Mouse (Mus musculus): Measurements from ENCODE around the gene Rps6kl1. TPM values are rescaled to one million over a fixed set of nuclear protein-coding genes. Genes with fewer than 3 reads are reported as not detected.

Gene Rps6kl1
- polyA plus RNA-seq, 1 experiment, result 0.36 TPM

DNA sequence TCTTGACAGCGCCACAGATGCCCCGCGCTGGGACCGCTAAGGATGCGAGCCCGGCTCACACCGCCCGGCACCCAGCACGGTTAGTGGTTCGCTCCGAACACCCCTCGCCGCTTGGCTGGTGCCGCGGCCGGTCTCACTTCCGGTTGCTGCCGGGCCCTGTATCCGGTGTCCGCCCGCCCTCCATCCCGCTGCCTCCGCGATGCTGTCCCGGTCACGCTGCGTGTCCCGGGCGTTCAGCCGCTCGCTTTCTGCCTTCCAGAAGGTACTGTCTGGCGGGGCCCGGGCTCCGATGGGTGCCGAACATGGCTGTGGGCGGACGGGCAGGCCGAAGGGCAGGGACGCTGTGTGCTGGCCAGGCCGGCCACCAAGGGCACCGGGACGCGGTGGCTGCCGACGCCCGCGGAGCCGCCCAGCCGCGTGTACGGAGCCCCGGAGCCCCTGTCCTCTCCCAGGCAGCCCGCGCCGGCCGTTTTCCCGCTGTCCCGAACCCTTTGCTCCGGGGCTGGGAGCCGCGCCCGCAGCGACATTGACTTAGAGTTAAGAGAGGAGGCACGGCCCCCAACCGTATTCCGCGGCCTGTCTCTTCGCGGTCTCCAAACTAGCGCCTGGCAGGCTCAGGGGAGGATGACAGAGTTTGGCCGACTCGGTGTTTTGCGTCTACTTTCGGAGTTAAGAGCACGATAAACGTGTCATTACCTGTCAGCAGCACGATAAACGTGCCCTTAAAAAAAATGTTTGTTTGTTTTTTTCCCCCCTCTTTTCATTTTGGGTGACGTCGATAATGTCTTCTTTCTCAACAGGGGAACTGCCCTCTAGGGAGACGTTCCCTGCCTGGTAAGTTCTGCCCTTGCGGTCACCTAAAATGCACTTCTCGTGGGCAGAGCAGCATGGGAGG lies 40.1 kb downstream of the Rps6kl1 start, which contains the start of the genes Prox2 and Dlst:
Prox2 (minus strand) TSS at position 62 of the 895 bp plus-strand sequence.
Dlst (plus strand) TSS at position 136 of the 895 bp plus-strand sequence.
- H3K27ac ChIP-seq (replicated peaks; ENCODE audit: low read depth, low read length), result peak within 1 kb of the TSS; percentile 97
- peaks cover 14% of the 10 kb centered on the region for H3K4me1 ChIP-seq (ENCODE audit: control insufficient read depth, insufficient read depth, insufficient read length, low read length)
- peak within 1 kb of the TSS; percentile 95 for H3K4me3 ChIP-seq (ENCODE audit: insufficient read depth, low read depth, low read length)

DNA sequence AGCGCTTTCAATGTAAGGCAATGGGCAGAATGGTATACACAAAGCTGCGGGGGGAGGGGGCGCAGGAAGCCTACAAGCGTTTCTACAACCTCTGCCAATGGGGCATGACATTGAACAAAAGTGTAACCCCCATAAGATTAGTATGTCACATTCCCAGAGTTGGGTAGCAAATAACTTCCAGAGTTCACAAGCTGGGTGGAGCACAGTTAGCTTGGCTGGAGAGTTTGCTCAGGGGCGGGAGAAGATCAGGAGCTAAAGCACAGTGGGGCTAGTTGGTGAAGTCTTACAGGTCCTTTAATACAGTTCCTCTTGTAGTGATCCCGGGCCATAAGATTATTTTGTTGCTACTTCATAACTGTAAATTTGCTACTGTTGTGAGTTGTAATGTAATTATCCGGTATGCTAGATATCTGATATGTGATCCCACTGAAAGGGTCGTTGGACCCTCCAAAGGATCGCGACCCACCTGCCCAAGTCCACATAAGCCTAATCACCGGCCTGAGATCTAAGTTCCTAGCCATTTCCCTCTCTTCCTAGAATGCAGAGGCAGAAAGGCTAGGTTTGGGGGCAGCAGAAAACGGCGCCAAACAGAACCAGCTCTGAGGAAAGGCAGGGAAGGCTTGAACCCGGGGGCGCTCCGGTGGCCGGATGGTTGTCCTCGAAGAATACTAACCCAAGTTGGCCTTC lies 40.9 kb downstream of the Rps6kl1 start:
- Histone ChIP-seq H3K27ac (replicated peaks; ENCODE audit: low read depth, low read length) (peak overlapping the region; percentile 90), H3K4me3 (ENCODE audit: insufficient read depth, low read depth, low read length) (peak overlapping the region; percentile 95), H3K4me1 (ENCODE audit: control insufficient read depth, insufficient read depth, insufficient read length, low read length) (peaks cover 17% of the 10 kb centered on the region)

DNA sequence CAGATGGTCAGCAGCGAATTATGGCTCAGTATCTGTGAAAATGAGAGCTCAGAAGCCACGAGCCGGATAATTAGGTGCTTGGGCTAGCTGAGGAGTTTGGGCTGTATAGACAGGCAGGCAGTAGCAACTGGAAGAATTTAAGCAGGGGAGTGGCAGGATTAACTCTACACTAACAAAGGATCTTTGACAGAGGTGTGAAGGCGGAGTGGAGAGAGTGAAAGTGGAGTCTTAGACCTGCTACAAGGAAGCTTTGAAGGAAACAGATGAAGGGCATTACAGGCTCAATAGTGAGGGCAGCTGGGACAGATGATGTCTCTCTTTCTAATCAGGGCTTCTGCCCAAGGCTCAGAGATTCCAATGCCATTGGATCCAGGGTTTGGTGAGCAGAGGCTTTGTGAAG lies 41.6 kb downstream of the Rps6kl1 start:
- Histone ChIP-seq H3K4me3 (ENCODE audit: insufficient read depth, low read depth, low read length) (no peak overlapping the region), H3K4me1 (ENCODE audit: control insufficient read depth, insufficient read depth, insufficient read length, low read length) (peaks cover 17% of the 10 kb centered on the region), H3K27ac (replicated peaks; ENCODE audit: low read depth, low read length) (peak overlapping the region; percentile 90)

DNA sequence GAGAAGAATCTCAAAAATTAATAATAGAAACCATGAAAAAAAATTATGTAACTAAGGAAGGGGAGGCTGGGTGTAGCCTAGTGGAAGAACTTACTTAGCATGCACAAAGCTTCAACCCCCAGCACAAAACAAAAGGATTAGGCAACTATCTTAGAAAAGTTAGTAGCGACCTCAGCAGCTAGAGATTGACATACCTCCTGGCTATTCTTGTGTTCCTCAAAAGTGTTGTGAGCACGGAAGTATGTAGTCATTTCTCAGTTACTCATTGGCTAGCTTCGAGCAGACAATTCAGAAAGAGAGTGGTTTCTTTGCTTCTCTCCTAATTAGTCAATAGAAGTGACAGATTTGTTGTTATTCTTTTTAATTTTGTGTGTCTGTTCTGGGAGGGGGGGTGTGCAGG lies 42.4 kb downstream of the Rps6kl1 start:
- H3K4me3 ChIP-seq (ENCODE audit: insufficient read depth, low read depth, low read length), result no peak overlapping the region
- H3K4me1 ChIP-seq (ENCODE audit: control insufficient read depth, insufficient read depth, insufficient read length, low read length), result peaks cover 21% of the 10 kb centered on the region
- H3K27ac ChIP-seq (replicated peaks; ENCODE audit: low read depth, low read length), result no peak overlapping the region

DNA sequence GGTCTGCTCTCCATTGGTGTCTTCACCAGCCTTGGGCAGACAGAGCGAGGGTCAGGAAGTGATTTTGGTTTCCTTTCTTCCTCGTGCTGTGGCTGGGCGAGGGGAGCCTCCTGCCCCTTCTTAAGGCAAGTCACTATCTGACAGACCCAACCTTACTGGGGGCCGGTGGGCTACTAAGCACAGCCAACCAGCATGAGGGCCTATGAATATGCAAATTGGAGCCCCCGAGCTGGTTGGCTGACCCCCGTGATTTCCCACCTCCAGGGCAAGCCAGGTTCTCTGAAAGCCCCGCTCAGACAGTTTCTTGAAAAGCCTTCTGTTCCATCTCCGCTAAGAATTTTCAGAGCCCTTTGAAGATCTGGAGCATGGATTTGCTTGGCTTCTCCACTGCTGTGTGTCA lies 44.8 kb downstream of the Rps6kl1 start:
- H3K4me1 ChIP-seq (ENCODE audit: control insufficient read depth, insufficient read depth, insufficient read length, low read length), result peaks cover 12% of the 10 kb centered on the region
- H3K27ac ChIP-seq (replicated peaks; ENCODE audit: low read depth, low read length), result no peak overlapping the region
- no peak overlapping the region for H3K4me3 ChIP-seq (ENCODE audit: insufficient read depth, low read depth, low read length)

DNA sequence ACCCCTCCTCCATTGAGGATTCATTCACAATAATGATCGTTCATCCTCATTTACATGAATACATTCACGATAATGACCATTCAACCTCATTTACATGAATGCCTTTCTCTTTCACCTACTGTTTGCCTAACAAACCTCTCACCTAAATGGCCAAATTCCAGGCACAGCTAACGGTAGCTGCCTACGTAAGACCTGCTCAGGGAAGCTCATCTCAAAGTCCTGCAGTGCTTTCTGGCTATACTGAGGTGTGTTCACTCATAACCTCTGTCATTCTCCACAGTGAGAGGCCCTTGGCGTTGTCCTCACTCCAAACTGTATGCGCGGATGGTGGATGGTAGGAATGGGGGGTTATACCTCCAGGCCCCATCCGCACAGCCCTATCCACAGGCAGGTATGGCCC lies 46.3 kb downstream of the Rps6kl1 start:
- Histone ChIP-seq H3K4me3 (ENCODE audit: insufficient read depth, low read depth, low read length) (no peak overlapping the region), H3K4me1 (ENCODE audit: control insufficient read depth, insufficient read depth, insufficient read length, low read length) (peaks cover 14% of the 10 kb centered on the region), H3K27ac (replicated peaks; ENCODE audit: low read depth, low read length) (peak overlapping the region; percentile 86)

DNA sequence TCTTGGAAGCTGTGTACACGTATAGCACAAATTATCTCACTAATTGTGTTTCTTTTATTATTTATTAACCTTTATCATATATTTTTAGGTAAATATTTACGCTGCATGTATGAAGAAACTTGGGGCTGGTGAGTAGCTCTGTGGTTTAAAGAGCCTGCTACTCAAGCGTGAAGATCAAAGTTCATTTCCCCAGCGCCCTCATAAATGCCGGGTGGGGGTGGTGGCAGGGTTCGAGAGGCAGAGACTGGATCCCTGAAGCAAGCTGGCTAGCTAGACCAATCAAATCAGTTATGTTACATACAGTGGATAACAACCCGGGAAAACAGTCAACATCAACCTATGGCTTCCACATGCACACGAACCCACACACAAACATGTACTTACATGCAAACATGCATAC lies 48.0 kb downstream of the Rps6kl1 start:
- Histone ChIP-seq H3K4me3 (ENCODE audit: insufficient read depth, low read depth, low read length) (no peak overlapping the region), H3K27ac (replicated peaks; ENCODE audit: low read depth, low read length) (no peak overlapping the region), H3K4me1 (ENCODE audit: control insufficient read depth, insufficient read depth, insufficient read length, low read length) (peaks cover 10% of the 10 kb centered on the region)

DNA sequence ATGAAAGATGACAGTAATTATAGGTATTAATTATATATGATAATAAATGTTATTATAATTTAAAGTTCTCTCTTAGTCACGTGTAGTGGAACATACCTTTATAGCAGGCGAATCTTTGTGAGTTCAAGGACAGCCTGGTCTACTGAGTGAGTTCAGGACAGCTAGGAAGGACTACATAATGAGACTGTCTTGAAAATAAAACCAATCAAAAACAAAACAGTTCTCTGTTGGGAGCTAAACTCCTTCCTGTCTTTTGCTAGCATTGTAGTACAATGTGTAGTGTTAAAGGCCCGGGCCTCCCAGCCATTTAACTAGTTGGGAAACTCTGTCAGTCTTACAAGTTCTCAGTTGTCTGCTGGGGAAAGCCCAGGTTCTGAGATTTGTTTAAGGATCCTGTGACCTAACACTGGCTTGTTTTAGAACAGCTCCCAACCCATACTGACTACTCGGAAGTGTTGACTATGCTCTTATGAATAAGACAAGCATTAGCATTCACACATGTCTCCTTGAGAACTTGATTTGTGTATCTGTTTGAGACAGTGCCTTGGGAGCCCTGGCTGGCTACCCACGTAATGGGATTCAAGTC lies 49.5 kb downstream of the Rps6kl1 start:
- Histone ChIP-seq H3K4me3 (ENCODE audit: insufficient read depth, low read depth, low read length) (no peak overlapping the region), H3K4me1 (ENCODE audit: control insufficient read depth, insufficient read depth, insufficient read length, low read length) (peaks cover 10% of the 10 kb centered on the region), H3K27ac (replicated peaks; ENCODE audit: low read depth, low read length) (no peak overlapping the region)

DNA sequence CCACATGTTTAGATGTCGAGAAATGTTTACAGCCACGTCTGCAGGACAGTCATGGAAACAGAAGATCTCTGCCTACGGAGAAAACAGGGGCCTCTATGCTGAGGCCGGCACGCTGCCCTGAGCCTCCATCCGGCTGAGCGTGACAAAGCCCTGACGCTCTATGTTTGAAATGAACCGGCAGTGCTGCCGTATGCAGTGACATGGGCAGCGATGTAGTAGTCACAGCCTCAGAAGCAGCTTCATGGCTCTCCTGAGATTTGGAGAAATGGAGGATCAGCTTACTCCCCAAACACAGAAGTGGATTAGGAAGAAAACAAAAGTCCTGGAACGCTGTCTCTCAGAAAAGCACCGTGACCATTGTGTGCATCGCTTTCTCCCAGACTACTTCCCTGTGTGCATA lies 50.1 kb downstream of the Rps6kl1 start:
- no peak overlapping the region for H3K27ac ChIP-seq (replicated peaks; ENCODE audit: low read depth, low read length)
- peaks cover 10% of the 10 kb centered on the region for H3K4me1 ChIP-seq (ENCODE audit: control insufficient read depth, insufficient read depth, insufficient read length, low read length)
- no peak overlapping the region for H3K4me3 ChIP-seq (ENCODE audit: insufficient read depth, low read depth, low read length)

DNA sequence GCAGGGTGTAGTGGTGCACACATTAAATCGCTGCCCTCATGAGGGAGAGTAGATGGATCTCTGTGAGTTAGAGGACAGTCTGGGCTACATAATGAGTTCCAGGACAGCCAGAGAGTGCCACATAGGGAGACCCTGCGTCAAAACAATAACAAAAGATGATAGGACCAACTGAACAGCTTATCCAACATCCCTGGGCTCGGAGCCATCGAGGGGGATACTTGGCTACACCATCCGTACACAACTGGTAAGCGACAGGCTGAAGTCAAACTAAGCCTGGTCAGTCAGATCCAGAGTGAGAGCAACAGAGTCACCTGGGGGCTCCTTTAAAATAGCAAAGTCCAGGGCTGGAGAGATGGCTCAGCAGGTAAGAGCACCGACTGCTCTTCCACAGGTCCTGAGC lies 55.2 kb downstream of the Rps6kl1 start:
- Histone ChIP-seq H3K27ac (replicated peaks; ENCODE audit: low read depth, low read length) (no peak overlapping the region), H3K4me1 (ENCODE audit: control insufficient read depth, insufficient read depth, insufficient read length, low read length) (peaks cover under 1% of the 10 kb centered on the region; the same call in 1 of the 2 replicates), H3K4me3 (ENCODE audit: insufficient read depth, low read depth, low read length) (no peak overlapping the region)

DNA sequence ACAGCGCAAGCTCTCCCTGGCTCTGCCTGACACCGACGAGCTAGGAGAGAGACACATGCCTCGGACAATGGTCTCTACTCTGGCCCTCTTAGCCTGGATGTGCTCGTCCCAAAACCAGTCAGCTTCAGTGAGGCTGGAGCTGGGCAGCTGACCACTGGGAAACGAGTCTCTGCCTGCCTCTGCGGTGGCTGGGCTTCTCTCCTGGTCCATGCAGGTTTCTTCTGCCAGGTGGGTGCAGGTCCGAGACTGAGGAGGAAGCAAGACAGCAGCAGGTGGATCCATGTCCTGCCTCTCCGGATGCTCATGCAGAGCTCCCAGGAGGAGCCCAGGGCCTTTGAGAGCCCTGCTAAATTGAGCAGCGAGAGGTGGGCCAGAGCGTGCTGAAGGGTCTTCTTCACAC lies 55.9 kb downstream of the Rps6kl1 start:
- H3K4me1 ChIP-seq (ENCODE audit: control insufficient read depth, insufficient read depth, insufficient read length, low read length), result no peaks in the 10 kb centered on the region
- H3K27ac ChIP-seq (replicated peaks; ENCODE audit: low read depth, low read length), result no peak overlapping the region
- no peak overlapping the region for H3K4me3 ChIP-seq (ENCODE audit: insufficient read depth, low read depth, low read length)

DNA sequence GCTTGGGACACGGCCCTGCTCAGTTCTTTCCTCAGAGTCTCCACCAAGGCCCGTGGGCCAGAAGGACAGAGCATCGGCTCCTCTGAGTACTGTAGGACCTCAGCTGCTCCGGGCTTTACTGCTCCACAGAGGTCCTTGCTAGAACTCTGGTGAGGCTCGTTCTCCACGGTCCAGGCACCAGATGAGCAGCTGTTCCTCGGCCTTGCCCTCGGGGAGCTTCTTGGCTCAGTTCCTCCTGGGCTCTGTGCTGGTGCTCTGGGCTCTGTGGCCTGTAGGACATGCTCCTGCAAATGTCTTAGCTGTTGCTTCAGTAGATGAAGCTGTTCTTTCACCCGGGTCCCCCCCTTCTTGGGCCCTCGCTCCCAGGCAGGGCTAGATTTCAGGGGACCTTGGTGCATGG lies 56.4 kb downstream of the Rps6kl1 start:
- no peak overlapping the region for H3K4me3 ChIP-seq (ENCODE audit: insufficient read depth, low read depth, low read length)
- H3K27ac ChIP-seq (replicated peaks; ENCODE audit: low read depth, low read length), result no peak overlapping the region
- H3K4me1 ChIP-seq (ENCODE audit: control insufficient read depth, insufficient read depth, insufficient read length, low read length), result no peaks in the 10 kb centered on the region

DNA sequence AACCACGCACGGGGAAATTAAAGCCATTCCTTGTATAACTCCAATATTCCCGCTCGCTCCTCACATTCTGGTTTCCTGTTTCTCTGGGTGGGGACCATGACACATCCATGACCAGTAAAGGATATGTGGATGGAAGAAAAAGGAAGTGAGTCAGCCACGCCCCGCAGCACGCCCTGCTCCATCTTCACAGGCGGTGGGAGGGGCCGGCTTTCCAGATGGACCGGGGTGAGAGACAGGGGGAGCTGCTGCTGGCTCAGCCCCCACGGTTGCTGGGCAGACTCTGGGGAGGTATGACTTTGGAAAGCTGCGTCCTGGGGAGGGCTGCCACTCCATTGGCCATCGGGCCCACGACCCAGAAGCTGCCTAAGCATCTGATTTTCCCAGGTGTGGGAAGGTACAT lies 57.1 kb downstream of the Rps6kl1 start:
- no peak overlapping the region for H3K27ac ChIP-seq (replicated peaks; ENCODE audit: low read depth, low read length)
- H3K4me3 ChIP-seq (ENCODE audit: insufficient read depth, low read depth, low read length), result no peak overlapping the region
- H3K4me1 ChIP-seq (ENCODE audit: control insufficient read depth, insufficient read depth, insufficient read length, low read length), result no peaks in the 10 kb centered on the region

DNA sequence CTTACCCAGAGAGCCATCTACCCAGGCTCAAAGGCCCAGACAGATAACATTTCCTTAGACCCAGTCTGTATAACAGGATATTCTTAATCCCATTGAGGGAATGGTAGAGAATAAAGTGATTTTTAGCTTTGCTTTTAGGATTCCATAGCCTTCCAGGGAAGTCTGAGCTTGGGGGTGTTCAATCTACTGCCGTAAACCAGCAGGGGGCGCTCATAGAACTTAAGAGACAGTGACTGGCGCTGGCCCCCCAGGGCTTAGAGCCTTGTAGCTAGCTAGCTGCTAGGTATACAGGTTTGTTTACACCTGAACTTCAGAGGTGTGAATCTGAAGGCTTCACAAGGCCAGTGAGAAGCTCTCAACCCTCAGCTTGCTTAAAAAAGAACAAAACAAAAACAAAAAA lies 58.9 kb downstream of the Rps6kl1 start:
- H3K27ac ChIP-seq (replicated peaks; ENCODE audit: low read depth, low read length), result no peak overlapping the region
- H3K4me1 ChIP-seq (ENCODE audit: control insufficient read depth, insufficient read depth, insufficient read length, low read length), result no peaks in the 10 kb centered on the region
- no peak overlapping the region for H3K4me3 ChIP-seq (ENCODE audit: insufficient read depth, low read depth, low read length)

DNA sequence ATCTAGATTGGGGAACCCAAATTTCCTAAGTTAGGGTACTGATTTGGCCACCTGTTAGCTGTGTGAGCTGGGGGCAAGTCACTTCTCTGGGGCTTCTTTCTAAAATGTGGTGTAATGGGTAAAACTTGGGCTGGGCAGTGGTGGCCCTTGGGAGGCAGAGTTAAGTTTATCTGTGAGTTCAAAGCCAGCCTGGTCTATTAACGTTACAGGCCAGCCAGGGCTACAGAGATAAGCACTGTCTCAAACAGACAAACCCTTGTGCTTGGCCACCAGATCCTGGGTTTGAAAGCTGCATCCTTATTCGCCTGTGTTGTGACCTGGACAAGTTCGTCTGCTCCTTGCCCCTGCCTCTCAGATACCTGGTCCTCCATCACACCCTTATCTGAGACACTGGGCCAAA lies 59.9 kb downstream of the Rps6kl1 start:
- Histone ChIP-seq H3K4me3 (ENCODE audit: insufficient read depth, low read depth, low read length) (no peak overlapping the region), H3K4me1 (ENCODE audit: control insufficient read depth, insufficient read depth, insufficient read length, low read length) (no peaks in the 10 kb centered on the region), H3K27ac (replicated peaks; ENCODE audit: low read depth, low read length) (no peak overlapping the region)

Measured in brown adipose tissue, adult 24 weeks (tissue).